Mouse (Mus musculus): ENCODE measurements around the gene Rnf4. TPM values are rescaled to one million over a fixed set of nuclear protein-coding genes. Genes with fewer than 3 reads are reported as not detected.

Gene Rnf4
- polyA plus RNA-seq, 1 experiment from 2014 or later, result 85.2 TPM

GRCm38 (mm10) chr5:34326875-34327576, 9.1 kb upstream of the Rnf4 start:
- no peaks in the 10 kb centered on the region for H3K4me1 ChIP-seq (replicated peaks; ENCODE audit: control insufficient read depth, insufficient read depth)
- ATAC-seq (ENCODE audit: low FRiP score, low TSS enrichment), result peak; percentile 56; the same call in 1 of the 2 replicates
- DNase-seq (ENCODE audit: low spot score), result peak; percentile 44
- TF ChIP-seq CTCF (IDR thresholded peaks at IDR 0.05; ENCODE audit: low read depth) (no peak), EP300 (optimal IDR thresholded peaks at IDR 0.05) (no peak)
- no peaks in the 10 kb centered on the region for H3K9me3 ChIP-seq (ENCODE audit: control insufficient read depth, low read length)
- H3K27ac ChIP-seq (replicated peaks), result no peak overlapping the region; the same call in 1 of the 2 replicates
- 10% methylated on average over 26 of the region's 31 CpGs for WGBS
- peak overlapping the region; percentile 61 for H3K9ac ChIP-seq (ENCODE audit: low read length)
- no peaks in the 10 kb centered on the region for H3K36me3 ChIP-seq (ENCODE audit: control insufficient read depth, insufficient read depth, low read length)
- peak overlapping the region; percentile 59 for H3K4me2 ChIP-seq (replicated peaks; ENCODE audit: low read depth)
- peak overlapping the region; percentile 33 for H3K4me3 ChIP-seq (ENCODE audit: low read depth, low read length)
- H3K27me3 ChIP-seq (ENCODE audit: control insufficient read depth, insufficient read depth, low read length), result no peaks in the 10 kb centered on the region

GRCm38 (mm10) chr5:34330136-34330535, 6.0 kb upstream of the Rnf4 start:
- Histone ChIP-seq H3K4me3 (ENCODE audit: low read depth, low read length) (no peak overlapping the region), H3K4me1 (replicated peaks; ENCODE audit: control insufficient read depth, insufficient read depth) (no peaks in the 10 kb centered on the region), H3K27ac (replicated peaks) (no peak overlapping the region), H3K36me3 (ENCODE audit: control insufficient read depth, insufficient read depth, low read length) (no peaks in the 10 kb centered on the region), H3K4me2 (replicated peaks; ENCODE audit: low read depth) (no peak overlapping the region), H3K9ac (ENCODE audit: low read length) (no peak overlapping the region), H3K9me3 (ENCODE audit: control insufficient read depth, low read length) (no peaks in the 10 kb centered on the region), H3K27me3 (ENCODE audit: control insufficient read depth, insufficient read depth, low read length) (no peaks in the 10 kb centered on the region)
- DNase-seq (ENCODE audit: low spot score), result no peak
- TF ChIP-seq EP300 (optimal IDR thresholded peaks at IDR 0.05), result no peak
- TF ChIP-seq CTCF (IDR thresholded peaks at IDR 0.05; ENCODE audit: low read depth), result no peak
- no peak for ATAC-seq (ENCODE audit: low FRiP score, low TSS enrichment)
- WGBS, result 79% methylated on average over 2 of the region's 2 CpGs

GRCm38 (mm10) chr5:34334081-34334480, 2.0 kb upstream of the Rnf4 start:
- Histone ChIP-seq H3K9me3 (ENCODE audit: control insufficient read depth, low read length) (no peaks in the 10 kb centered on the region), H3K27me3 (ENCODE audit: control insufficient read depth, insufficient read depth, low read length) (no peaks in the 10 kb centered on the region), H3K4me2 (replicated peaks; ENCODE audit: low read depth) (no peak overlapping the region), H3K9ac (ENCODE audit: low read length) (no peak overlapping the region), H3K4me1 (replicated peaks; ENCODE audit: control insufficient read depth, insufficient read depth) (peaks cover 4% of the 10 kb centered on the region; the same call in 1 of the 2 replicates), H3K36me3 (ENCODE audit: control insufficient read depth, insufficient read depth, low read length) (no peaks in the 10 kb centered on the region), H3K4me3 (ENCODE audit: low read depth, low read length) (no peak overlapping the region), H3K27ac (replicated peaks) (no peak overlapping the region)
- TF ChIP-seq CTCF (IDR thresholded peaks at IDR 0.05; ENCODE audit: low read depth) (no peak), EP300 (optimal IDR thresholded peaks at IDR 0.05) (no peak)
- 93% methylated on average over 1 of the region's 1 CpGs for whole genome bisulfite sequencing
- DNase-seq (ENCODE audit: low spot score), result no peak
- ATAC-seq (ENCODE audit: low FRiP score, low TSS enrichment), result no peak

GRCm38 (mm10) chr5:34335539-34336096, 471 bp upstream of the Rnf4 start:
- ATAC-seq (ENCODE audit: low FRiP score, low TSS enrichment), result peak; percentile 41
- H3K27ac ChIP-seq (replicated peaks), result peak overlapping the region; percentile 89
- WGBS, result 2% methylated on average over 21 of the region's 21 CpGs
- no peak for DNase-seq (ENCODE audit: low spot score)
- no peaks in the 10 kb centered on the region for H3K36me3 ChIP-seq (ENCODE audit: control insufficient read depth, insufficient read depth, low read length)
- H3K9ac ChIP-seq (ENCODE audit: low read length), result peak overlapping the region; percentile 90
- no peaks in the 10 kb centered on the region for H3K9me3 ChIP-seq (ENCODE audit: control insufficient read depth, low read length)
- peak overlapping the region; percentile 87 for H3K4me2 ChIP-seq (replicated peaks; ENCODE audit: low read depth)
- TF ChIP-seq EP300 (optimal IDR thresholded peaks at IDR 0.05) (no peak), CTCF (IDR thresholded peaks at IDR 0.05; ENCODE audit: low read depth) (no peak)
- H3K4me1 ChIP-seq (replicated peaks; ENCODE audit: control insufficient read depth, insufficient read depth), result peaks cover 4% of the 10 kb centered on the region; the same call in 1 of the 2 replicates
- peak overlapping the region; percentile 89 for H3K4me3 ChIP-seq (ENCODE audit: low read depth, low read length)
- H3K27me3 ChIP-seq (ENCODE audit: control insufficient read depth, insufficient read depth, low read length), result no peaks in the 10 kb centered on the region

- DNase-seq (ENCODE audit: low spot score), result peak; percentile 86
- peak overlapping the region; percentile 56 for H3K4me2 ChIP-seq (replicated peaks; ENCODE audit: low read depth)
- H3K4me3 ChIP-seq (ENCODE audit: low read depth, low read length), result peak overlapping the region; percentile 89
- H3K27me3 ChIP-seq (ENCODE audit: control insufficient read depth, insufficient read depth, low read length), result no peaks in the 10 kb centered on the region
- peaks cover 4% of the 10 kb centered on the region; the same call in 1 of the 2 replicates for H3K4me1 ChIP-seq (replicated peaks; ENCODE audit: control insufficient read depth, insufficient read depth)
- TF ChIP-seq CTCF (IDR thresholded peaks at IDR 0.05; ENCODE audit: low read depth) (no peak), EP300 (optimal IDR thresholded peaks at IDR 0.05) (no peak)
- H3K9ac ChIP-seq (ENCODE audit: low read length), result peak overlapping the region; percentile 97
- under 1% methylated on average over 42 of the region's 42 CpGs for WGBS
- H3K27ac ChIP-seq (replicated peaks), result peak overlapping the region; percentile 99
- H3K9me3 ChIP-seq (ENCODE audit: control insufficient read depth, low read length), result no peaks in the 10 kb centered on the region
- ATAC-seq (ENCODE audit: low FRiP score, low TSS enrichment), result peak; percentile 74
- H3K36me3 ChIP-seq (ENCODE audit: control insufficient read depth, insufficient read depth, low read length), result no peaks in the 10 kb centered on the region
Observed at GRCm38 (mm10) chr5:34336775-34337450, 824 bp downstream of the Rnf4 start.
